Mouse (Mus musculus): ENCODE data around the gene 4930564D02Rik. TPM values are rescaled to one million over a fixed set of nuclear protein-coding genes. Genes with fewer than 3 reads are reported as not detected.
A peak's percentile ranks its signal among the peaks of the same experiment; 100 is the strongest.

4930564D02Rik gene
- polyA plus RNA-seq, 1 experiment from 2014 or later = not detected

DNA sequence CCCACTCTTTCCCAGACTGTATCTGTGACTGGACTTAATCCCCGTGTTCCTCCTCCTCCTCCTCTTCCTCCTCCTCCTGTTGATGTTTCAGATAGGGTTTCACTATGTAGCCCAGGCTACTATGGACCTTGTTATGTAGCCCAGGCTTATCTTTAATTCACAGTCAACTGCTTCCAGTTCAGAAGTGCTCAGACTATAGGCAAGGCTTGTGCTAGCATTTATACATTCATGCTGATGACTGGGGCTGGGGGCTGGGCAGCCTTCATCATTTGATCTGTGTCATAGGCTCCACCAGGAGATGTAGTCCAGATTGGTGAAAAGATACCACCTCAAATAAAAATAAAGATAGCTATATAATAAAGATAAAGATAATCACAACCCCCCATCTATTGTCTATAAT is 4.7 kb upstream of the 4930564D02Rik start:
- Histone ChIP-seq H3K36me3 (ENCODE audit: control insufficient read depth, insufficient read depth, low read length) (no peaks in the 10 kb centered on the region), H3K27ac (replicated peaks; ENCODE audit: low read depth, low read length) (no peak overlapping the region), H3K9me3 (ENCODE audit: control insufficient read depth, low read length) (no peaks in the 10 kb centered on the region), H3K4me1 (ENCODE audit: control insufficient read depth, insufficient read depth, low read length) (peaks cover 11% of the 10 kb centered on the region), H3K27me3 (ENCODE audit: control insufficient read depth, insufficient read depth, low read length) (no peaks in the 10 kb centered on the region), H3K4me3 (ENCODE audit: low read depth, low read length) (no peak overlapping the region), H3K4me2 (ENCODE audit: low read depth, severe bottlenecking) (no peak overlapping the region), H3K9ac (ENCODE audit: low read length) (no peak overlapping the region)
- DNase-seq (ENCODE audit: low spot score) (no peak), ATAC-seq (ENCODE audit: insufficient number of reproducible peaks, low FRiP score, low TSS enrichment, low read depth) (no peak)
- WGBS = 66% methylated on average over 1 of the region's 1 CpGs

GRCm38 (mm10) chr3:105062676-105063075 is 4.0 kb upstream of the 4930564D02Rik start:
- Histone ChIP-seq H3K4me2 (ENCODE audit: low read depth, severe bottlenecking) (no peak overlapping the region), H3K9ac (ENCODE audit: low read length) (no peak overlapping the region), H3K27me3 (ENCODE audit: control insufficient read depth, insufficient read depth, low read length) (no peaks in the 10 kb centered on the region), H3K9me3 (ENCODE audit: control insufficient read depth, low read length) (no peaks in the 10 kb centered on the region), H3K36me3 (ENCODE audit: control insufficient read depth, insufficient read depth, low read length) (no peaks in the 10 kb centered on the region), H3K4me1 (ENCODE audit: control insufficient read depth, insufficient read depth, low read length) (peaks cover 11% of the 10 kb centered on the region), H3K27ac (replicated peaks; ENCODE audit: low read depth, low read length) (no peak overlapping the region), H3K4me3 (ENCODE audit: low read depth, low read length) (no peak overlapping the region)
- WGBS = 79% methylated on average over 9 of the region's 9 CpGs
- ATAC-seq (ENCODE audit: insufficient number of reproducible peaks, low FRiP score, low TSS enrichment, low read depth) = no peak
- no peak for DNase-seq (ENCODE audit: low spot score)

DNA sequence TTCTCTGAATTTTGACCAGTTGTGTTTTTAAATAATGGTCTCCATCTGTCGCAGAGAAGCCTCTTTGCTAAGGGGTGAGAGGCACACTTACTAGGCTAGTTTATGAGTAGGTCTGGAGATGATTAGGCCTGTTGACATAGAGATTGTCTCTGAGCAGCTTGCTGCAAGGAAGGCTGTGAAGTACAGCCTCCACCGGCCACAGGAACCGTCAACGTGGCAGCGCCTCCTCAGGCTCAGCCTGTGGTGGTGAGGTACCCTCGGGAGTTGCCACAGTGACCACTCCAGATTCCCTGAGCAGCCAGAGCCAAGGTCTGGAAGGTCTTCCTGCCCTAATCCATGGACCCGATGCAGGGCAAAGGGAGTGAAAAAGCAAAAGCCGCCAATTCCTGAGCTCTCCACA is 3.9 kb downstream of the 4930564D02Rik start:
- Histone ChIP-seq H3K36me3 (ENCODE audit: control insufficient read depth, insufficient read depth, low read length) (no peaks in the 10 kb centered on the region), H3K4me1 (ENCODE audit: control insufficient read depth, insufficient read depth, low read length) (peaks cover 7% of the 10 kb centered on the region; the same call in 1 of the 2 replicates), H3K4me2 (ENCODE audit: low read depth, severe bottlenecking) (peak overlapping the region; percentile 8; the same call in 1 of the 2 replicates), H3K27me3 (ENCODE audit: control insufficient read depth, insufficient read depth, low read length) (no peaks in the 10 kb centered on the region), H3K27ac (replicated peaks; ENCODE audit: low read depth, low read length) (peak overlapping the region; percentile 22; the same call in 1 of the 2 replicates), H3K9me3 (ENCODE audit: control insufficient read depth, low read length) (no peaks in the 10 kb centered on the region), H3K9ac (ENCODE audit: low read length) (no peak overlapping the region), H3K4me3 (ENCODE audit: low read depth, low read length) (no peak overlapping the region)
- DNase-seq (ENCODE audit: low spot score) = peak; percentile 51
- 27% methylated on average over 8 of the region's 8 CpGs for WGBS
- no peak for ATAC-seq (ENCODE audit: insufficient number of reproducible peaks, low FRiP score, low TSS enrichment, low read depth)

- no peaks in the 10 kb centered on the region for H3K36me3 ChIP-seq (ENCODE audit: control insufficient read depth, insufficient read depth, low read length)
- DNase-seq (ENCODE audit: low spot score) (no peak), ATAC-seq (ENCODE audit: insufficient number of reproducible peaks, low FRiP score, low TSS enrichment, low read depth) (no peak)
- H3K9me3 ChIP-seq (ENCODE audit: control insufficient read depth, low read length) = no peaks in the 10 kb centered on the region
- no peaks in the 10 kb centered on the region for H3K27me3 ChIP-seq (ENCODE audit: control insufficient read depth, insufficient read depth, low read length)
- no peak overlapping the region for H3K9ac ChIP-seq (ENCODE audit: low read length)
- no peak overlapping the region for H3K27ac ChIP-seq (replicated peaks; ENCODE audit: low read depth, low read length)
- no peak overlapping the region for H3K4me3 ChIP-seq (ENCODE audit: low read depth, low read length)
- no peak overlapping the region for H3K4me2 ChIP-seq (ENCODE audit: low read depth, severe bottlenecking)
- peaks cover 7% of the 10 kb centered on the region; the same call in 1 of the 2 replicates for H3K4me1 ChIP-seq (ENCODE audit: control insufficient read depth, insufficient read depth, low read length)
- 90% methylated on average over 5 of the region's 5 CpGs for WGBS
Measured at GRCm38 (mm10) chr3:105071251-105071650, 4.6 kb downstream of the 4930564D02Rik start.

- Histone ChIP-seq H3K27me3 (ENCODE audit: control insufficient read depth, insufficient read depth, low read length) (no peaks in the 10 kb centered on the region), H3K4me1 (ENCODE audit: control insufficient read depth, insufficient read depth, low read length) (peaks cover 7% of the 10 kb centered on the region; the same call in 1 of the 2 replicates), H3K27ac (replicated peaks; ENCODE audit: low read depth, low read length) (no peak overlapping the region), H3K9me3 (ENCODE audit: control insufficient read depth, low read length) (no peaks in the 10 kb centered on the region), H3K4me2 (ENCODE audit: low read depth, severe bottlenecking) (no peak overlapping the region), H3K36me3 (ENCODE audit: control insufficient read depth, insufficient read depth, low read length) (no peaks in the 10 kb centered on the region), H3K9ac (ENCODE audit: low read length) (no peak overlapping the region), H3K4me3 (ENCODE audit: low read depth, low read length) (no peak overlapping the region)
- 88% methylated on average over 10 of the region's 10 CpGs for whole genome bisulfite sequencing
- ATAC-seq (ENCODE audit: insufficient number of reproducible peaks, low FRiP score, low TSS enrichment, low read depth) (no peak), DNase-seq (ENCODE audit: low spot score) (no peak)
Measured at GRCm38 (mm10) chr3:105072536-105072935, 5.9 kb downstream of the 4930564D02Rik start.

DNA sequence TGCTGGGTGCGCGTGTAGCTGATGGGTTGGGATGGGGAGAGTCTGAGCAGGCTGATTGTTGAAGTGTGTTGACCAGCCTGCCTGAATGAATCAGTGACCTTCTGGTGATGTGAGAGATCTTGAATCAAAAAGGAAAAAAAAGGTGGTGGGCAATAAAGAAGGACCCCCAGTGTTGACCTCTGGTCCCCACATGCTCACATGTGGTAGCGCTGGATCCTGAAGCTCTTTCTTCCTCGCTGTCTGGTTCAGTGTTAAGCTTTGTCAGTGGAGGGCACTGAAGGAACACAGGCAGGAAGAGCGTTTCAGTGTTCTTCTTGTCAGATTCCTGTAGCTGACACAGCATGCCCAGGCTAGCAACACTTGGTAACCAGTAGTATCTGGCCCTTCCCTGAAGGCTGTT is 9.2 kb downstream of the 4930564D02Rik start:
- no peak for DNase-seq (ENCODE audit: low spot score)
- Histone ChIP-seq H3K4me3 (ENCODE audit: low read depth, low read length) (no peak overlapping the region), H3K9me3 (ENCODE audit: control insufficient read depth, low read length) (no peaks in the 10 kb centered on the region), H3K36me3 (ENCODE audit: control insufficient read depth, insufficient read depth, low read length) (no peaks in the 10 kb centered on the region), H3K27me3 (ENCODE audit: control insufficient read depth, insufficient read depth, low read length) (no peaks in the 10 kb centered on the region), H3K4me2 (ENCODE audit: low read depth, severe bottlenecking) (no peak overlapping the region), H3K9ac (ENCODE audit: low read length) (no peak overlapping the region), H3K4me1 (ENCODE audit: control insufficient read depth, insufficient read depth, low read length) (peaks cover under 1% of the 10 kb centered on the region; the same call in 1 of the 2 replicates), H3K27ac (replicated peaks; ENCODE audit: low read depth, low read length) (no peak overlapping the region)
- 92% methylated on average over 5 of the region's 5 CpGs for WGBS
- no peak for ATAC-seq (ENCODE audit: insufficient number of reproducible peaks, low FRiP score, low TSS enrichment, low read depth)

- Histone ChIP-seq H3K27ac (replicated peaks; ENCODE audit: low read depth, low read length) (no peak overlapping the region), H3K4me1 (ENCODE audit: control insufficient read depth, insufficient read depth, low read length) (no peaks in the 10 kb centered on the region; the same call in 1 of the 2 replicates), H3K4me2 (ENCODE audit: low read depth, severe bottlenecking) (no peak overlapping the region), H3K27me3 (ENCODE audit: control insufficient read depth, insufficient read depth, low read length) (no peaks in the 10 kb centered on the region), H3K9me3 (ENCODE audit: control insufficient read depth, low read length) (no peaks in the 10 kb centered on the region), H3K36me3 (ENCODE audit: control insufficient read depth, insufficient read depth, low read length) (no peaks in the 10 kb centered on the region), H3K9ac (ENCODE audit: low read length) (no peak overlapping the region), H3K4me3 (ENCODE audit: low read depth, low read length) (no peak overlapping the region)
- peak; percentile 89 for DNase-seq (ENCODE audit: low spot score)
- 23% methylated on average over 7 of the region's 7 CpGs for WGBS
- peak; percentile 81 for ATAC-seq (ENCODE audit: insufficient number of reproducible peaks, low FRiP score, low TSS enrichment, low read depth)
Measured at GRCm38 (mm10) chr3:105078231-105078826, 11.7 kb downstream of the 4930564D02Rik start.

GRCm38 (mm10) chr3:105087344-105087743 is 20.7 kb downstream of the 4930564D02Rik start:
- H3K36me3 ChIP-seq (ENCODE audit: control insufficient read depth, insufficient read depth, low read length) = no peaks in the 10 kb centered on the region
- H3K9me3 ChIP-seq (ENCODE audit: control insufficient read depth, low read length) = no peaks in the 10 kb centered on the region
- no peak for DNase-seq (ENCODE audit: low spot score)
- H3K4me3 ChIP-seq (ENCODE audit: low read depth, low read length) = no peak overlapping the region
- H3K27ac ChIP-seq (replicated peaks; ENCODE audit: low read depth, low read length) = no peak overlapping the region
- ATAC-seq (ENCODE audit: insufficient number of reproducible peaks, low FRiP score, low TSS enrichment, low read depth) = no peak
- no peaks in the 10 kb centered on the region for H3K27me3 ChIP-seq (ENCODE audit: control insufficient read depth, insufficient read depth, low read length)
- H3K4me1 ChIP-seq (ENCODE audit: control insufficient read depth, insufficient read depth, low read length) = peaks cover 3% of the 10 kb centered on the region; the same call in 1 of the 2 replicates
- H3K9ac ChIP-seq (ENCODE audit: low read length) = no peak overlapping the region
- no peak overlapping the region for H3K4me2 ChIP-seq (ENCODE audit: low read depth, severe bottlenecking)
- 35% methylated on average over 3 of the region's 3 CpGs for WGBS

GRCm38 (mm10) chr3:105088638-105089037 is 22.0 kb downstream of the 4930564D02Rik start:
- ATAC-seq (ENCODE audit: insufficient number of reproducible peaks, low FRiP score, low TSS enrichment, low read depth) (no peak), DNase-seq (ENCODE audit: low spot score) (no peak)
- H3K4me1 ChIP-seq (ENCODE audit: control insufficient read depth, insufficient read depth, low read length) = peaks cover 3% of the 10 kb centered on the region; the same call in 1 of the 2 replicates
- no peak overlapping the region for H3K9ac ChIP-seq (ENCODE audit: low read length)
- H3K27me3 ChIP-seq (ENCODE audit: control insufficient read depth, insufficient read depth, low read length) = no peaks in the 10 kb centered on the region
- WGBS = 80% methylated on average over 2 of the region's 2 CpGs
- no peaks in the 10 kb centered on the region for H3K36me3 ChIP-seq (ENCODE audit: control insufficient read depth, insufficient read depth, low read length)
- no peaks in the 10 kb centered on the region for H3K9me3 ChIP-seq (ENCODE audit: control insufficient read depth, low read length)
- H3K4me3 ChIP-seq (ENCODE audit: low read depth, low read length) = no peak overlapping the region
- no peak overlapping the region for H3K4me2 ChIP-seq (ENCODE audit: low read depth, severe bottlenecking)
- no peak overlapping the region for H3K27ac ChIP-seq (replicated peaks; ENCODE audit: low read depth, low read length)

All from limb, embryonic 11.5 days (tissue).